Mouse (Mus musculus) layer of hippocampus, postnatal 14 days (tissue): Measurements from ENCODE around the gene Ndufs3. TPM values are rescaled to one million over a fixed set of nuclear protein-coding genes. Genes with fewer than 3 reads are reported as not detected.

Experiments used
- DNase-seq, 2 experiments: peaks; one replicate each; pipeline ENCODE4 v3.0.0; 2021 to 2022; ENCODE audit warnings: low spot score in 2 of 2, mixed read lengths in 1 of 2
- total RNA-seq, 2 experiments: library from RNA; stranded (reverse); gene quantifications; 2 replicates each; pipeline ENCODE4 v1.2.3; 2021

Gene Ndufs3
- total RNA-seq, 2 experiments from 2014 or later: 226 to 232 TPM

- no peak for DNase-seq
Observed at GRCm38 (mm10) chr2:90864184-90864583, 40.4 kb downstream of the Ndufs3 start.

GRCm38 (mm10) chr2:90861486-90861885 lies 43.1 kb downstream of the Ndufs3 start:
- DNase-seq: no peak

GRCm38 (mm10) chr2:90850401-90850800 lies 54.2 kb downstream of the Ndufs3 start:
- DNase-seq: no peak

- no peak for DNase-seq
Observed at GRCm38 (mm10) chr2:90848331-90848730, 56.3 kb downstream of the Ndufs3 start.

GRCm38 (mm10) chr2:90847681-90848050 lies 57.0 kb downstream of the Ndufs3 start:
- DNase-seq: no peak

DNA sequence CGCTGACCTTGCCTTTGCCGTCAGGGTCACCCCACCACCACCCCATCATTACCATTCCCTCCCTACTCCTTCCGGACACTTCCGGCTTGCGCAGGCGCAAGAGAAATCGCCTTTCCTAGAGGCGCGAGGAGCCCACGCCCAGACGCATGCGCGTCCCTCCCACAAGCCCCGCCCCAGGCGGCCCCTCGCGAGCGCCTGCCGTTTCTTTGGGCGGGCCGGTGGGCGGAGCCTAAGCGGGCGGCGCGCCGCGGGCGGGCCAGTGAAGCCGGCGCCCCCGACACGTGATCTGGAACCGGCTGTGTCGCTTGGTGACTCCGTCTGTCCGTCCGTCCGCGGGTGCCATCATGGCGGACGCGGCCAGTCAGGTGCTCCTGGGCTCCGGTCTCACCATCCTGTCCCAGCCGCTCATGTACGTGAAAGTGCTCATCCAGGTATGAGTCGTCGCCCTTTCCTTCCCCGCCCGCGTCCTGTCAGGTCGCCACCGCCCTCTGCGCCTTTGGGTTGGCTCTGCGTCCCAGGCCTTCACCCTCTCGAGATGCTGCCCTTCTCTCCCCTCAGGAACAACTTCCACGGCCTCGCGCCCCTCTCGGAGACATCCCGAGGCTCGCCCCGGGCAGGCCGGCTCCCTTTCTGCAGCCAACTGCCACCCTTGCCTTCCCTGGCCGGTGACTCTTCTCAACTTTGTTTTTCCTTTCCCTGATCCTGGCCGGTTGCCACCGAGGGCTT lies 57.5 kb downstream of the Ndufs3 start, which contains the start of gene Mtch2:
TSS of gene Mtch2 (plus strand) at position 201 of the 726 bp plus-strand sequence.
- peak; percentile 98 for DNase-seq

DNA sequence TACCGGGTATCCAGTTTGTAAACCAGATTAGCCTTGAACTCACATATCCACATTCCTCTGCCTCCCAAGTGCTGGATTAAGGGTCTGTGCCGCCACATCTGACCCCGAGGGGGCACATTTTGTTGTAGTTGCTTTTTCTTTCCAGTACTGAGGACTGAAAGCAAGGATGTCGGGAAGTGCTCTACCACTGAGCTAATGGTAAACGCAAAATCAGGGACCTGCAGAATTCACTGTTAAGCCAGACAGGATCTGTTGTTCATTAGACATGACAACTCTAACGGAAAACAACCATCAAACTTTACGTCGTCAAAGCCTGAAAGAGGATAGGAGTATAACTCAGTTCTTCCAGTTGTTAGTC lies 58.1 kb downstream of the Ndufs3 start:
- no peak for DNase-seq

DNA sequence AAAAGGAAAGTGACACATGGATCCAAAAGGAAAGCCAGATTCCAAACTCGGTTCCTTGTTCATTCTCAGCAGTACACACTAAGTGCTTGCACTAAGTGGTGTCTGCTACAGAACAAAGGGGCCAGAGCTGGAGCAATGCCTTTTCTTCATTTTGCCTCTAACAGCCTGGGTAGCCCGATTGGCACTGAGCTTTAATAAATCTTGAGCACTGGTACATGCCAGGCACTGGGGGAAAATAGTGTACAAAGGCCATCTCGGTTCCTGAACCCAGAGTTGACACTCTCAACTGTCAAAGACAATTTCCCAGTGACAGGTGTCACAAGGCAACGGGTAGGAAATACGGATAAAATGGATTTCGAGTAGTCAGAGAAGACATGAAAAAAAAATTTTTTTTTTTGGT lies 58.5 kb downstream of the Ndufs3 start:
- DNase-seq: peak in 1 of 2 experiments; percentile 48

DNA sequence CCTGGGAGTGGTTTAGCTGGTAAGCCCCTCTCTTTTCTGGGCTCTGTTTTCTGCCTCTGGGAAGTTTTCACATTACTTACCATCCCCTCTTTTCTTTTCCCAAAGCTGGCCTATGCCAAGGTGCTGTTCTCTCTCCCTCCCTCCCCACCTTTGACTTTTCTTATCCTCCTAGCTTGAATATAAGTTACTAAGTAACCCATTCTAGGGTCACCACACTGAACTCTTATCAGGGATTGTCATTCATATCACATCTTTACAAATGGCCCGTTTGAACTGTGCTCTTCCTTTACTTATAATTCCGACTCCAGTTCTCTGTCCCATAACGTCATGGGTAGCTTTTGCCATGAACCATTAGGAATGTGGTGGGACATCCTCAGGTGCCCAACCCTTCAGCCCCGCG lies 59.4 kb downstream of the Ndufs3 start:
- DNase-seq: no peak

Other genes with a start within 250 kb of the Ndufs3 start
- 10 to 100 TPM; 19.8 to 20.4 TPM for gene Nup160, start 227.6 kb downstream of the Ndufs3 start, total RNA-seq
- 10 to 100 TPM; 58.8 to 74.5 TPM for gene Fnbp4, start 159.5 kb downstream of the Ndufs3 start, total RNA-seq
- gene Agbl2, start 122.1 kb downstream of the Ndufs3 start, total RNA-seq: under 1 TPM; 0.31 to 0.88 TPM
- 100 to 1,000 TPM; 134 to 139 TPM for gene Mtch2, start 57.7 kb downstream of the Ndufs3 start, total RNA-seq
- 100 to 1,000 TPM; 172 to 176 TPM for gene C1qtnf4, start 19.0 kb downstream of the Ndufs3 start, total RNA-seq
- gene Kbtbd4, start 87 bp downstream of the Ndufs3 start, total RNA-seq: 10 to 100 TPM; 31.3 to 38.8 TPM
- gene Celf1, start 35.6 kb upstream of the Ndufs3 start, total RNA-seq: 100 to 1,000 TPM; 117 to 120 TPM
- under 1 TPM; 0.35 to 0.43 TPM for gene Rapsn, start 130.8 kb upstream of the Ndufs3 start, total RNA-seq
- 100 to 1,000 TPM; 214 to 234 TPM for gene Psmc3, start 149.2 kb upstream of the Ndufs3 start, total RNA-seq
- 10 to 100 TPM; 24.7 to 29.6 TPM for gene Slc39a13, start 165.6 kb upstream of the Ndufs3 start, total RNA-seq
- gene Spi1, start 177.6 kb upstream of the Ndufs3 start, total RNA-seq: 1 to 10 TPM; 4.0 to 4.5 TPM
- under 1 TPM; 0.48 to 0.62 TPM for gene Mybpc3, start 213.3 kb upstream of the Ndufs3 start, total RNA-seq